Mouse (Mus musculus): ENCODE data around the gene Slc2a6.

Slc2a6 gene

GRCm38 (mm10) chr2:27036003-27036402 is 8.2 kb upstream of the Slc2a6 start:
- DNase-seq (ENCODE audit: low spot score), result no peak

DNA sequence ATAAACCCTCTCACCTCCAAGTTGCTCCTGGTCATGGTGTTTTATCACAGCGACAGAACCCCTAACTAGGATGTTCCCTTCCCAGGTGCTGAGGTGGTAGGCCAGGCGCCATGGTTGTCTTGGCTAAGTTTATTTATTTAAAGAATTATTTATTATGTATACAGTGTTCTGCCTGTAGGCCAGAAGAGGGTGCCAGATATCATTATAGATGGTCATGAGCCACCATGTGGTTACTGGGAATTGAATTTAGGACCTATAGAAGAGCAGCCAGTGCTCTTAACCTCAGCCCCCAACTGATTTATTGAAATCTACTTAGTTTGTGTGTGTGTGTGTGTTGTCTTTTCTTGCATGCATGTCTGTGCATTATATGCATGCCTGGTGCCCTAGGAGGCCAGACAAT is 4.6 kb upstream of the Slc2a6 start:
- DNase-seq (ENCODE audit: low spot score), result no peak

- DNase-seq (ENCODE audit: low spot score), result no peak
Measured at GRCm38 (mm10) chr2:27028437-27029015, 728 bp upstream of the Slc2a6 start.

DNA sequence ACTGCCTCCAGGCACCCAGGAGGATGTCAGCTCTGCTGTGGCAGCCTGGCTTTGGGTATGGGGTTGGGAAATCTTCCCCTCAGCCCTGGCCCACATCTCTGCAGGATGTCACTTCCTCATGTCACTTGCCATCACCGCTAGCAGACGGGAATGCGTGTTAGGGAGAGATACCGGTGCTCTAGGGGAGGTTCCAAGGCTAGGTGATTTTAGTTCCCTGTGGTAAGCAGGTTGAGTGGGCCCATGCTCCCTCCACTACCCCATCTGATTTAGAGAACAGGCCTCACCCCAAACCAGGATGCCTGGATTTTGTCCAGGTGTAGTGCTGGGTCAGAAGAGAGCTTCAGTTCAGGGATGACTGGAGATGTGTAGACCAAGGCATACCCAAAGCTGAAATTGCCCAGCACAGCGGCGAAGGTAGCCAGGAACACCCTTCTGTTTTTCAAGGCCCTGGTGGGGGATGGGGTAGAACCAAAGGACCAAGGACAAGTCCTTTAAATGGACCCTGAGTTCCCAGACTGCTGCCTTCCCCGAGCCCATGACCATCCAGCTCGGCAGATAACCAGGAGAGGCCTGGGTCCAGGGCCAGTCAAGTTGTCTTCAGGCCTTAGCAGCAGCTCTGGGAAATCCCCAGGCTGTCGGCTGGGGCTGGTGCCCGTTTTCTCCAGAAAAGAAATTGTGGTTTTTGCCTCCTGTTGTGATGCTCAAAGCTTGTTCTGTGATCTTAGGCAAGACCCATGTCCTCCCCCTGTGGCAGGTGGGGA is 761 bp downstream of the Slc2a6 start:
- no peak for DNase-seq (ENCODE audit: low spot score)

DNA sequence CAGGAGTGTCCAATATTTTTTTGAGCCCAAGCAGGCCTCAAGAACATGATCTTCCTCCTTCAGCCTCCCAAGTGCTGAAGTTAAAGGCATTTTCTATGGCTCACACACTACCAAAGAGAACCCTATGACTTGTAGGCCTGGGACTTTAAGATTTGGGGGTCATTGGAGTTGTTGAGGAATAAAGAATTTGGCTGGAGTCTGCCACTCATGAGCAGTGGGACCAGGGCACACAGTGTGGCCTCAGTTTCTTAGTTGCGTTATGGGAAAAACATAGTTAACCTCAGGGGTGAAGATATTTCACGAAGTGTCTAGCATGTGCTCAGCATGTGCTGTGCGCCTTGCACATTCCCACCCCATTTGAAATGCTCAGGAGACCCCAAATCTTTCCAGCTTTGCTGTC is 1.5 kb downstream of the Slc2a6 start:
- no peak for DNase-seq (ENCODE audit: low spot score)

GRCm38 (mm10) chr2:27025545-27025944 is 2.3 kb downstream of the Slc2a6 start:
- DNase-seq (ENCODE audit: low spot score), result no peak

- DNase-seq (ENCODE audit: low spot score), result no peak
Measured at GRCm38 (mm10) chr2:27024136-27024535, 3.7 kb downstream of the Slc2a6 start.

- DNase-seq (ENCODE audit: low spot score), result no peak
Measured at GRCm38 (mm10) chr2:27022612-27023011, 5.2 kb downstream of the Slc2a6 start.

DNA sequence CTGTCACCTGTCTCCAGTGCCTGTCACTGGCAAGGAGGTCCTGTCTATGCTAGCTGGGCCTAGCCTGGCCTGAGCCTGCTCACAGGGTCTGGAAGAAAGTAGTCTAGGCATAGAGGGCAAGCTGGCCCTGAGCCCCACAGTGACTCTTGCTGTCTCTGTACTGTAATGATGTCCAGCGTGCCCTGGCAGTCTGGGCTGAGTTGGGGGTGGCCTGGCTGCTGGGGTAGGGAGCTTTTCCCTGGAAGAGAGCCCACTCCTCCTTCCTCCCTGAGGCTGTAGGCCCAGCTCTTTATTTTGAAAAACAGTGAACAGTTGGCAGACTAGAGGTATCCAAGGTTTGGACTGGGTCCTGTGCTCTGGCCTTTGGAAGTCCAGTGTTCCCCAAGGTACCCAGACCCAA is 6.7 kb downstream of the Slc2a6 start:
- no peak for DNase-seq (ENCODE audit: low spot score)

DNA sequence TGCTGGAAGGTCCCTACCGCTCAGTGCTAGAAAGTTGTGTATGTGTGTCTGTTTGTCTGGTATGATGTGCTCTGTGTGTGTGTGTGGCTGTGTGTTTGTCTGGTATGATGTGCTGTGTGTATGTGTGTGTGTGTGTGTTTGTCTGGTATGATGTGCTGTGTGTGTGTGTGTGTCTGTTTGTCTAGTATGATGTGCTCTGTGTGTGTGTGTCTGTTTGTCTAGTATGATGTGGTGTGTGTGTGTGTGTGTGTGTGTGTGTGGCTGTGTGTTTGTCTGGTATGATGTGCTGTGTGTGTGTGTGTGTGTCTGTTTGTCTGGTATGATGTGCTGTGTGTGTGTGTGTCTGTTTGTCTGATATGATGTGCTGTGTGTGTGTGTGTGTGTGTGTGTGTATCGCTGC is 8.3 kb downstream of the Slc2a6 start:
- DNase-seq (ENCODE audit: low spot score), result no peak

GRCm38 (mm10) chr2:27017802-27018201 is 10.0 kb downstream of the Slc2a6 start:
- DNase-seq (ENCODE audit: low spot score), result peak; percentile 56

DNA sequence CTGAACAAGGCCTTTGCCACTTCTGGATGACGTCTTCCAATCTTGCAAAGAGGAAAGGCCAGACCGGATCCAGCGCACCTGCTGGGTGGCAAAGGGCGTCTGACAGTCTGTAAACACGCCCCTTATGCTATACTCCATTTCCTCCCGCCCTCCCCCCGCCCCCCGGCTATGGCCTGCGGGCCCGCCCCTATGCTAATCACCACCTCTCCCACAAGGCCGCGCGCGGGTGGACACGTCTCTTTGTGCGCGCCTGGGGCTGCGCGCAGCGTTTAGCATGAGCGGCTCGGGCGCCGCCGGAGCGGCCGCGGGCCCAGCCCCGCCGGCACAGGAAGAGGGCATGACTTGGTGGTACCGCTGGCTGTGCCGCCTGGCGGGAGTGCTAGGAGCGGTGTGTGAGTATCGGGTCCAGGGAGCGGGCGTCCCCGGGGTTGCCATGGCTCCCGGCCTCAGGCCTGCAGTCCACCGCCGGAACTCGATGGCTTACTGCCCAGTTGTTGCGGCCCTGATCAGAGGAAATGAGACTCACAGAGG is 18.0 kb downstream of the Slc2a6 start, which contains the start of gene Cacfd1:
Gene Cacfd1 (plus strand): TSS at position 213 of the 531 bp plus-strand sequence.
- DNase-seq (ENCODE audit: low spot score), result peak; percentile 86

DNA sequence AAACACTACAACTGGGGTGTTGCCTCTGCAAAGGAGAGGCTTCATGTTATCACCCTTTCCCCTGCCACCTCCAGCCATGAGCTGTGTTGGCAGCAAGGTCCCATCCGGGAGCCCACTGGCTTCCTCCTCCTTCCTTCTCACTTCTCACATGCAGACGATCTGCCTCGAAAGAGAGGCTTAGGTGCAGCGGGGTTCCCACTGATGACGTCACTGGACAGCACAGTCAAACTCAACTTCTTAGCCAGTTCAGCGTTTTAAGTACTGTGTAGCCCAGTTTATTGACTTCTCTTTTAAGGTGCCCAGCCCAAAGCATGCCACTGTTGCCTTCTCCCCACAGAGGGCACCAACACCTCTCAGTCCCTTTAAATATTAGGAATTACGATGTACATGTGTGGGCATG is 20.1 kb downstream of the Slc2a6 start:
- no peak for DNase-seq (ENCODE audit: low spot score)

DNA sequence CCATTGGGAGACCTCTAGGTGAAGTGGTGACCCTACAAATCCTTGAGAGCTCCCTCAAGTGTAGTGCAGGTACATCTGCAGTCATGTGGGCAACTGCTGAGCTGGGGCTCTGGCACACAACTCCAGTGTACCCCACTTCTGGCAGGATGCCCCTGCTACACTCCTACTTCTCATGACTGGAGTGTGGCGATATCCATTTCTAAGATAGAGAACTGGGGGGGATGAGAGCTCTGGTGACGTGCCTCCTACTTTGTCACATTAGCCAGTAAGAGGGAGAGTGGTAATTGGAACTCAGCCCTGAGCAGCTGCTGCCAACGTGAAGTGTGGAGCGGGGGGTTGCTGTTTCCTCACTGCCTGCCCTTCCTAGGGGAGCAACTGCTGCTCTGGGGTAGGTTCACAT is 21.5 kb downstream of the Slc2a6 start:
- DNase-seq (ENCODE audit: low spot score), result no peak

- no peak for DNase-seq (ENCODE audit: low spot score)
Measured at GRCm38 (mm10) chr2:26997993-26998392, 29.8 kb downstream of the Slc2a6 start.

DNA sequence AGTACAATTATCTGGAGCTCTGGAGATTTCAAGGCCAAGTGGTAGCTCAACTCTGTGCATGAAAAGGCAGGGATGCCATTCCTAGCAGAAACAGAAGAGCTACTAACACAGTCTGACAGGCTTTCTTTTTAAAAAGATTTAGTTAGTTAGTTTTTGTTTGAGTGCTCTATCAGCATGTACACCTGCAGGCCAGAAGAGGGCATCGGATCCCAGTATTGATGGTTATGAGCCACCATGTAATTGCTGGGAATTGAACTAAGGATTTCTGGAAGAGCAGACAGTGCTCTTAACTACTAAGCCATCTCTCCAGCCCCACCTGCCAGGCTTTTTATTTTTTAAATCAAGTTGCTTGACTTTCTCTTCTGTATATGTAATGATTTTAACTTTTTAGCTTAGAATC is 30.3 kb downstream of the Slc2a6 start:
- DNase-seq (ENCODE audit: low spot score), result no peak

GRCm38 (mm10) chr2:26993936-26994335 is 33.9 kb downstream of the Slc2a6 start:
- no peak for DNase-seq (ENCODE audit: low spot score)

DNA sequence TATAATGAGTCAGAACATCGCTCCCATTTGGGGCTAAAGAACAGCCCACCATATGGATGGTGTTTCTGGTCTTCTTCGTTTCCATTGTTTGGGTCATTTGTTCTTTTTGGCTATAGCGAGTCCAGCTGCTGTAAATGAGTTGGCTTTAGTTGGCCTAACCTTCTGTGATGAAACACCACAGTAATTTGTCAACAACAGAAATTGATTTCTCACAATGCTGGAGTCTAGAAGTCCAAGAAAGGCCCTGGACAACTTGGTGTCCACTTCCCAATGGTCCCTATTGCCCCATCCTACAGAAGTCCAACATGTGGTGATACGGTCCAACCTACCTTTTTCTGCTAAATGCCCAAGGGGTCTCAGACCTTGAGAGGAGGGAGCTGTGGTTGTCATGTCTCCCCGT is 43.2 kb downstream of the Slc2a6 start:
- DNase-seq (ENCODE audit: low spot score), result no peak

GRCm38 (mm10) chr2:26984179-26984578 is 43.6 kb downstream of the Slc2a6 start:
- no peak for DNase-seq (ENCODE audit: low spot score)

GRCm38 (mm10) chr2:26980361-26980760 is 47.4 kb downstream of the Slc2a6 start:
- DNase-seq (ENCODE audit: low spot score), result no peak

DNA sequence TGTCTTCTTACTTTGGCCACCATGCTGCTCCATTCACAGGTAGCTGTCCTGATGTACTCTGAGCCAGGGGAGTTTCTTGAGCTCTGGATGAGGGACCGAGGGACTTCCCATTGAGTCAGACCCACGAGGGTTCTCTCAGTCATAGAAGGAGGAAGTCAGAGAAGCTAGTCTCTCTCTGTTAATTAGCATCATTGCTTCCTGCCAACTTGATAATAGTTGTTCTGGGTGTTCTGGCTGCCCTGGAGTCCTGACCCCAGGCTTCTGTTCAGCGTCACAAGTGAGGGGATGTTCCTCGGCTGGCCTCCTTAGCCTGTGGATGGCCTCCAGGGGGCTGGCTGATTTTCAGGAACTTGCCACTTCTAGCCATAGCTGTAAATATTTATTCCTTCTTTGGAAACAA is 53.8 kb downstream of the Slc2a6 start:
- DNase-seq (ENCODE audit: low spot score), result no peak

DNA sequence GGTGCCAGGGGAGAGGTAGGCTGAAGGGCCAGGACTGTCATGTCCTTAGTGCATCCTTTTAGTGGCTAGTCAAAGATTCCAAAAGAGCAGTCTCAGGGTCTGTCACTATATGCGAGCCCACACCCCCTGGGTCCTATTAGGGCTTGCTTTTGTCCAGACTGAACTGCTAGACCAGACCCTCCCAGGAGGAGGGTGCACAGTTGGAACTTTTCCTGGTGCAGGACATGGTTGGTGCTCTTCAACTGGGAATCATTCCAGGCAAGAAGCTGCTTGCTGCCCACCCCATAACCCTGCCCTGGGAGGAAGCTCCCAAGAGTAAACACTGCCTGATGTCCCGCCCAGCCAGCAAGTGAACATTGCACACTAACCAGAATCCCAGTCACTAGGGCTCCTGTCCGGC is 54.7 kb downstream of the Slc2a6 start, which contains the start of gene Adamts13:
Gene Adamts13 (plus strand): TSS at position 301 of the 400 bp plus-strand sequence.
- no peak for DNase-seq (ENCODE audit: low spot score)

Measured in testis, postnatal 14 days (tissue).